Comparison of ENCODE assay signal across 8 mouse cellular contexts in the genomic region with DNA sequence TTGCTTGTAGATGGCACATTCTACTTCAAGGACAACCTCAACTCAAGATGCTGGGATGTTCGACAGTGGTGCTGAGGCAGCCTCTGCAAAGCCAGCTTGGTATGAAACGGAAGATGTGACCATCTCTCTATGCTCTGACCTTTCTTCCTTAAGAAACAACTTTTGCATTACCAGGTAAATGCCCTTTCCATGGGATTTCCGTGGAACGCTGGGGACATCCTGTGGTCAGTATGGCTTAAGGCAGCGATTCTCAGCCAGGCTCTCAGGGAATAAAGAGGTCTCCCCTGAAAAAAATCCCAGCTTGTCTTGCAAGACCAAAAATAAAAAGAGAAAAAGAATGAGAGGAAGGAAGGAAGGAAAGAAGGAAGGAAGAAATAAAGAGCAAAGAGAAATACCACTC.
DNase-seq lines count a peak whose midpoint lies in the region; ATAC-seq and TF ChIP-seq lines count a peak whose summit lies in the region.

No protein-coding gene starts in this region.

- H3K9me3 ChIP-seq in hindbrain, embryonic 14.5 days (ENCODE audit: control insufficient read depth, low read length): no peaks in the 10 kb centered on the region
- no peaks in the 10 kb centered on the region for H3K9me3 ChIP-seq in hindbrain, embryonic 16.5 days (ENCODE audit: control insufficient read depth, low read length)

- no peak overlapping the region for H3K9ac ChIP-seq in hindbrain, embryonic 14.5 days
- H3K9ac ChIP-seq in hindbrain, embryonic 16.5 days (ENCODE audit: low read depth, low read length): no peak overlapping the region

- H3K4me1 ChIP-seq in hindbrain, embryonic 14.5 days (replicated peaks; ENCODE audit: control insufficient read depth, insufficient read depth, low read length): peaks cover 5% of the 10 kb centered on the region; the same call in 1 of the 2 replicates
- H3K4me1 ChIP-seq in hindbrain, embryonic 16.5 days (ENCODE audit: control insufficient read depth, insufficient read depth, low read depth, low read length): no peaks in the 10 kb centered on the region; the same call in 1 of the 2 replicates
- H3K4me1 ChIP-seq in testis, adult 2 months (ENCODE audit: control insufficient read depth, insufficient read depth, low read length): no peaks in the 10 kb centered on the region; the same call in 1 of the 2 replicates
- peaks cover 7% of the 10 kb centered on the region for H3K4me1 ChIP-seq in kidney, adult 2 months (ENCODE audit: control insufficient read depth, insufficient read depth, low read length)

- H3K4me2 ChIP-seq in hindbrain, embryonic 14.5 days (replicated peaks): no peak overlapping the region
- H3K4me2 ChIP-seq in hindbrain, embryonic 16.5 days (ENCODE audit: low read length): no peak overlapping the region

- H3K36me3 ChIP-seq in hindbrain, embryonic 14.5 days (replicated peaks; ENCODE audit: control insufficient read depth, insufficient read depth): no peaks in the 10 kb centered on the region
- no peaks in the 10 kb centered on the region for H3K36me3 ChIP-seq in hindbrain, embryonic 16.5 days (ENCODE audit: control insufficient read depth, insufficient read depth, low read length)
- H3K36me3 ChIP-seq in testis, adult 2 months (ENCODE audit: control insufficient read depth, insufficient read depth, low read length): no peaks in the 10 kb centered on the region
- H3K36me3 ChIP-seq in kidney, adult 2 months (ENCODE audit: control insufficient read depth, insufficient read depth, low read length): no peaks in the 10 kb centered on the region

- H3K27me3 ChIP-seq in hindbrain, embryonic 14.5 days (ENCODE audit: control insufficient read depth, insufficient read depth, low read length): no peaks in the 10 kb centered on the region
- no peaks in the 10 kb centered on the region for H3K27me3 ChIP-seq in hindbrain, embryonic 16.5 days (replicated peaks; ENCODE audit: control insufficient read depth, insufficient read depth, low read length)
- no peaks in the 10 kb centered on the region for H3K27me3 ChIP-seq in testis, adult 2 months (ENCODE audit: control insufficient read depth, insufficient read depth, low read length)
- no peaks in the 10 kb centered on the region for H3K27me3 ChIP-seq in kidney, adult 2 months (replicated peaks; ENCODE audit: control insufficient read depth, insufficient read depth, low read length)

- 46% methylated on average over 5 of the region's 5 CpGs for WGBS in hindbrain, embryonic 14.5 days
- WGBS in hindbrain, embryonic 16.5 days: 50% methylated on average over 5 of the region's 5 CpGs
- WGBS in kidney, adult 2 months: 15% methylated on average over 5 of the region's 5 CpGs

- H3K4me3 ChIP-seq in hindbrain, embryonic 14.5 days (replicated peaks; ENCODE audit: low read length): no peak overlapping the region
- H3K4me3 ChIP-seq in hindbrain, embryonic 16.5 days (ENCODE audit: low read length): no peak overlapping the region
- H3K4me3 ChIP-seq in testis, adult 2 months (ENCODE audit: control insufficient read depth, low read depth, low read length): no peak overlapping the region
- no peak overlapping the region for H3K4me3 ChIP-seq in kidney, adult 2 months (ENCODE audit: insufficient read depth, low read depth, low read length)

- peak; percentile 72 for DNase-seq in hindbrain, embryonic 14.5 days (ENCODE audit: low spot score)
- no peak for DNase-seq in testis, postnatal 14 days (ENCODE audit: low spot score)
- DNase-seq in kidney, adult 2 months: peak; percentile 73
- peak; percentile 44 for DNase-seq in testis, postnatal 10 days (ENCODE audit: low spot score)
- DNase-seq in adrenal gland, adult 18-20 months (ENCODE audit: low spot score in 2 of 2): no peak
- DNase-seq in thymus, postnatal 0 days (ENCODE audit: low spot score): no peak

- ATAC-seq in hindbrain, embryonic 14.5 days (ENCODE audit: low FRiP score): no peak
- ATAC-seq in hindbrain, embryonic 16.5 days: no peak

- peak; percentile 8; the same call in 1 of the 2 replicates for TF ChIP-seq CTCF in testis, adult 2 months (IDR thresholded peaks at IDR 0.05; ENCODE audit: control insufficient read depth, insufficient read depth, insufficient replicate concordance, low read depth, low read length)
- peak; percentile 70 for TF ChIP-seq CTCF in kidney, adult 2 months (conservative IDR thresholded peaks at IDR 0.05; ENCODE audit: insufficient read depth, insufficient read length, low read depth, low read length)

- no peak for TF ChIP-seq POLR2A in testis, adult 2 months (IDR thresholded peaks at IDR 0.05; ENCODE audit: control insufficient read depth, low read depth, low read length)
- no peak for TF ChIP-seq POLR2A in kidney, adult 2 months (IDR thresholded peaks at IDR 0.05; ENCODE audit: low read depth, low read length)

- H3K27ac ChIP-seq in hindbrain, embryonic 14.5 days: no peak overlapping the region
- H3K27ac ChIP-seq in hindbrain, embryonic 16.5 days (ENCODE audit: low read depth, low read length): no peak overlapping the region
- no peak overlapping the region for H3K27ac ChIP-seq in testis, adult 2 months (ENCODE audit: control insufficient read depth, insufficient read depth, low read depth, low read length)
- no peak overlapping the region for H3K27ac ChIP-seq in kidney, adult 2 months (ENCODE audit: insufficient read depth, low read depth, low read length)

Comparison
In these comparisons a context has a peak if more than half of its experiments do, and no peak if none do; other contexts are left out.
1. DNase-seq: peak in hindbrain, embryonic 14.5 days (single experiment), kidney, adult 2 months (single experiment) and testis, postnatal 10 days (single experiment); none in testis, postnatal 14 days (single experiment), adrenal gland, adult 18-20 months (0 of 2) and thymus, postnatal 0 days (single experiment).